Mouse (Mus musculus): Measurements from ENCODE around the gene Plek.

Plek gene

DNA sequence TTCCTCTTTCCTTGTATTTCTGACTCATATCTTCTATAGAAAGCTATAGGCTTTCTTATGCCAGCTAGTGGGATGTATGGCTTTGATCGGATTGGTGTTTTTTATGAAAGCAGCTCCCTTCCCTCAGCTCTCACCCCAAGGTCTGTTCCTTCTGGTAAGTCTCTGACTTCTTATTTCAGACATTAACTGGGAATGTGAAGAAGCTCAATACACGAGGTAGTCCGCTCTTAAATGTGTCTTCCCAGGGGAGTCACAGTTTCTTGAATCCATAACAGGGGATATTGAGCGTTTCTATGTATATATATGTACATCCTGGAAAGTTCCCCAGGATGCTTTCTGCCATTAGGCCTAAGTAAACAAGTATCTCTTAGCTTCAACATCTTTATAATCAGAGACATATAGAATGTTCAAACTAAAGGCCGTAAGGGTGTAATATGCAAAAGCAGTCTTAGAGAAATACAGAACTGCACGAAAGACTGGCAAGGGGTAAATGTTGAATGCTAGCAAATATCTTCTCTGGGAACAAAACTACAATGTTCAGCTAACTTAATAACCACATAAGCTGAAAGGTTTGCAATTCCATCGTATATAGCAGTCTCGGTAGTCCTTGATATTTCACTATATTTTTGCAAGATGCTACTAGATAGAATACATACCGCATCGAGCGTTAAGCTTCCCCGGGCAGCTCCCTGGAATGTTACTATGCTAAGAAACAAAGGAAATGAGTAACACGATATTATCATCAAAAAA, 101.8 kb downstream of the Plek start:
- DNase-seq (ENCODE audit: low spot score): no peak

DNA sequence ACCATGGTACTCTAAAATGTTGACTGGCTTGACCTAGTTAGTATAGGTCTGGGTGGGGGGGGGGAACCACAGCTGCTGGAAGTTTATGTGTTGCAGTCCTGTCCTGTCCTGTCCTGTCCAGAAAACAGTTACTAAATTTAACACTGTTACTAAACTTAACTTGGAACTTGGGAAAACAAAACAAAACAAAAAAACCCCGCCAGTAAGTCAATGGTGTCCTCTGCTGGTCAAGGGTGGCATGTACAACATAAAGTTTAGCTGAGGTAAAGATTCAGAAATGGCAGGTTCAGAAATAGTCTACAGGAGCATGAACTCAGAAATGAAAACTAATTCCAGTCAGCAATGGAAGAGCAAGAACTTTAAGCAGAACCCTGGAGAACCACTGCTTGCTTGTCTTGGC, 103.4 kb downstream of the Plek start:
- DNase-seq (ENCODE audit: low spot score): peak; percentile 38

DNA sequence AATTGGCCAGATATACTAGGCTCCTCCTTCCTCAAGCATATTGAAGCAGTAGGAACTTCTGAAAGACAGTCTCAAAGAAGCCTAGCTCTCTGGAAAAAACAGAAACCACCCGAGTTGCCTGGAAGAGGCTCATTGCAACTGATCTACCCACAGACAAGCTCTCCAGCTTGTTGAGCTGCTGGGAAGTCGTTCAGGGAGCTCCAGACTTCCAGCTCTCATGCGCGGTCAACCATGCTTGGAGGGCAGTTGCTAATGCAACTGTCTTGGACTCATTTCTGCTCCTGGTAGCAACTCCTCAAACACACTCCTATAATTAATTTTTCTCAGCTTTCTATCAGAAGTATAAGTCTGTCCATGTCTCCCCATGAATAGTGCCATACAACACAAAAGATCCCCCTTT, 109.2 kb downstream of the Plek start:
- no peak for DNase-seq (ENCODE audit: low spot score)

DNA sequence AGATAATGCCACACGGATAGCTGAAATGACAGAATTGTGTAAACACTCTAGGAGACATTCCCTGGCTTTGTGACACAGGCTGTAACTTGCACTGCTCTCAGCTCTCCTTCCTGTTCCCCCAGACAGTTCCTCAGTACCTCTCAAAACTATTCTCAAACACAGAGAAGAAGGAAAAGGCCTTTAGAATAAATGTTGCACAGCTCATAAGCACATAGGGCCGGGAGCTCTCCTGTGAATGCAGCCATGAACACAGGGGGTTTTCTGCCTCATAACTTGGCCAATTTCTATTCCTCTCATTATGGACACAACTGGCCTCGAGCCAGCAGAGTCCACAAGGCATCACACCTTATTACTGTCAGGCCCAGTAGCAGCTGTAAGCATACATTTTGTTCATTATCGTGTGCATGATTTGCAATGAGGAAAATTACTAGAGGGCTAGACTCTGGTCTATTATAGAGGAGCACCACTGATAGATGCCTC, 110.2 kb downstream of the Plek start:
- DNase-seq (ENCODE audit: low spot score): no peak

DNA sequence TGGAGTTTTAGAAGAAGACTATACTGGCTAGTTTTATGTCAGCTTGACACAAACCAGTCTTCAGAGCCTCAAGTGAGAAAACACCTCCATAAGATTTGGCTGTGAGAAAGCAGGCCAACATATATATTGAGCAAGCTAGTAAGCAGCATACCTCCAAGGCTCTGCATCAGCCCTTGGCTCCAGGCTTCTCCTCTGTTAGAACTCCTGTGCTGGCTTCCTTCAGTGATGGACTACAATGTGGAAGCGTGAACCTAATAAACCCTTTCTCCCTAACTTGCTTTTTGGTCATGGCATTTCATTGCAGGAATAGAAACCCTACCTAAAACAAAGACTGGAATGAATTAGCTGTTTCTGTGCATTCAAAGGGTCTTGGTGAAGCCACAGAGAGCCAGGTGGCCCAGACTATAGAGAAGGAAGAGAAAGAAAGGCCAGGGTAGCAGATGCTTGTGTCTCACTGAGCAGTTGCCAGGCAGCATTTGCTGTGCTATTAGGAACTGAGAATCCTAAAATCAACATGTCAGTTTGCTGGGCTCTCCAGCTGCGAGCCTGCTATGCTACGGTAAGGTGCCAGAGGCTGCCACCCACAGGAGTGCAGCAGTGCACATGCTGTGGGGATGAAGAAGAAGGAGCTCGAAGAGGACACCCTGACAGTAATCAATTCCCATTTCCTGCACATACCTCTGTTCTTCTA, 110.9 kb downstream of the Plek start:
- DNase-seq (ENCODE audit: low spot score): no peak

DNA sequence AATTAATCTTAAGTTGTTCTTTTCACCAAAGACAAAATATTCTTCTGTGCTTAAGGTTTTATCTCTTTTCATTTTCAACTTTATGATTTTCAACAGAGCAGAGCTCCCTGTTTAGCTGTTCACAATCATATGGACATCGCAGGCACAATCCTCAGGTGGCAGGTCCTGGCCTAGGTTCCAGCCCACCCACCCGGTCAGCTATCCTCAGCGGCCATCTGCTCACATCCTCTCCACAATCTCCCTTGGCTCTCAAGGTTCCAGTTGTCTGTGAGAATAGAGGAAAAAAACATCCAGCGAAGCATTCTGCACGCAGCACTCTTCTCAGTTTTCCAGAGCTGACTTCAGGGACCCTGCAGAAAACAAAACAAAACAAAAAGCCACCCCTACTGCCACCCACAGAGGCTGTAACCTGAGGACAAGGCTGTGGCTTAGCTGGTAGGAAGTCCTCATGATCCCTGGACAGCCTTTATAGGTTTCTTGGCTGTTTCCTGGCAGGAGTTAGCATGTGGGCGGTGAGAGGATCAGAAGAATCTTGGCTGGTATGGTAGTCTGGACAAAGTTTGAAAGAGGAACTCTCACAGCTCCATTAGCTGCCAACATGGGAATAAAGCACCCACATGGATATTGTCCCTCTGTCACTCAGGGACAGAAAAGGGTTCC, 116.5 kb downstream of the Plek start:
- peak; percentile 23 for DNase-seq (ENCODE audit: low spot score)

DNA sequence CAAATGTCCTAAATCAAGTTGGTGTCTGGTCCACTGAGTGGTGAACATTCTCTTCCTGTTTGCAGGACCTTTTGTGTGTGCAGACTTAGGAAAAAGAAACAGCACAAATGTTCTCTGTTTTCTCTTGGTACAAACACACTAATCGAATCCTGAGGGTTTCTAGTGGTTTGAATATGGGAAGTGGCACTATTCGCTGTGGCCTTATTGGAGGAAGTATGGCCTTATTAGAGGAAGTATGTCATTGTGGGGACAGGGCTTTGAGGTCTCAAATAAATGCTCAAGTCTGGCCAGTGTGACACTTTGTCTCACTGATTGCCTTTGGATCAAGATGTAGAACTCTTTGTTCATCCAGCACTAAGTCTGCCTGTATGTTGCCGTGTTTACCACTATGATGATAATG, 120.0 kb downstream of the Plek start:
- DNase-seq (ENCODE audit: low spot score): no peak
